8 mouse cellular contexts compared by ENCODE assay signal in genomic region chr19:32754188-32755000, GRCm38 (mm10). TPM values are rescaled to one million over a fixed set of nuclear protein-coding genes. Genes with fewer than 3 reads are reported as not detected.
DNase-seq lines count a peak whose midpoint lies in the region; ATAC-seq and TF ChIP-seq lines count a peak whose summit lies in the region.

No protein-coding gene starts in this region.

- no peak overlapping the region for H3K9ac ChIP-seq in heart, adult 2 months (ENCODE audit: low read depth, low read length)
- H3K9ac ChIP-seq in forebrain, embryonic 15.5 days (replicated peaks), result no peak overlapping the region
- no peak overlapping the region for H3K9ac ChIP-seq in midbrain, embryonic 15.5 days

- H3K27me3 ChIP-seq in heart, adult 2 months (ENCODE audit: control insufficient read depth, insufficient read depth, low read length), result no peaks in the 10 kb centered on the region
- 0 out of 2 replicates have a peak, but pooled peaks cover 3% of the 10 kb centered on the region for H3K27me3 ChIP-seq in forebrain, embryonic 15.5 days
- H3K27me3 ChIP-seq in midbrain, embryonic 15.5 days (replicated peaks), result peaks cover 4% of the 10 kb centered on the region; the same call in 1 of the 2 replicates

- TF ChIP-seq POLR2A in heart, adult 2 months (IDR thresholded peaks at IDR 0.05; ENCODE audit: insufficient read depth, low read depth, low read length), result no peak

- intact Hi-C loops in heart, adult 2 months (cut with DNase I), result loop anchor here (2.0 kb wide), 2 partner anchors 40 to 472 kb away; no protein-coding TSS in a partner anchor
- intact Hi-C loops in heart, postnatal 14 days (cut with DNase I), result loop anchor here (2.0 to 10.0 kb wide), 2 partner anchors 42 to 330 kb away; no protein-coding TSS in a partner anchor

- DNase-seq in heart, adult 2 months, result peak in 1 of 2 experiments; percentile 14
- DNase-seq in heart, postnatal 14 days, result no peak
- DNase-seq in MN1 (ENCODE audit: low spot score), result peak; percentile 52
- no peak for DNase-seq in lung, adult 18-20 months
- no peak for DNase-seq in urinary bladder, postnatal 10 days (ENCODE audit: low spot score)

- no peaks in the 10 kb centered on the region for H3K9me3 ChIP-seq in forebrain, embryonic 15.5 days
- no peaks in the 10 kb centered on the region for H3K9me3 ChIP-seq in midbrain, embryonic 15.5 days

- peaks cover 6% of the 10 kb centered on the region for H3K79me2 ChIP-seq in heart, adult 2 months (replicated peaks; ENCODE audit: control insufficient read depth, insufficient read depth, low read length)

- peak overlapping the region; percentile 8; the same call in 1 of the 2 replicates for H3K27ac ChIP-seq in heart, adult 2 months
- H3K27ac ChIP-seq in forebrain, embryonic 15.5 days (replicated peaks), result no peak overlapping the region
- H3K27ac ChIP-seq in midbrain, embryonic 15.5 days, result no peak overlapping the region

- no peak for TF ChIP-seq CTCF in heart, adult 2 months (IDR thresholded peaks at IDR 0.05)

- no peak for ATAC-seq in forebrain, embryonic 15.5 days (replicated peaks)
- no peak for ATAC-seq in midbrain, embryonic 15.5 days (replicated peaks)
- no peak for ATAC-seq in monocyte, adult 5-6 weeks (replicated peaks; ENCODE audit: insufficient number of reproducible peaks, low FRiP score, low TSS enrichment, poor library complexity, severe bottlenecking)

- TF ChIP-seq EP300 in heart, adult 2 months (IDR thresholded peaks at IDR 0.05; ENCODE audit: insufficient read depth, low read depth, low read length), result no peak

- 57% methylated on average over 15 of the region's 15 CpGs for WGBS in heart, adult 2 months
- 18% methylated on average over 15 of the region's 15 CpGs for WGBS in forebrain, embryonic 15.5 days
- 13% methylated on average over 15 of the region's 15 CpGs for WGBS in midbrain, embryonic 15.5 days

- H3K36me3 ChIP-seq in heart, adult 2 months (ENCODE audit: control insufficient read depth, insufficient read depth, low read length), result no peaks in the 10 kb centered on the region
- no peaks in the 10 kb centered on the region for H3K36me3 ChIP-seq in forebrain, embryonic 15.5 days
- H3K36me3 ChIP-seq in midbrain, embryonic 15.5 days (replicated peaks), result no peaks in the 10 kb centered on the region

- no peak overlapping the region for H3K4me3 ChIP-seq in heart, adult 2 months
- no peak overlapping the region for H3K4me3 ChIP-seq in forebrain, embryonic 15.5 days
- H3K4me3 ChIP-seq in midbrain, embryonic 15.5 days, result 0 out of 2 replicates have a peak overlapping the region, but pooled peaks have one; percentile 92

- no peaks in the 10 kb centered on the region for H3K4me1 ChIP-seq in heart, adult 2 months (ENCODE audit: control insufficient read depth, insufficient read depth, low read length)
- H3K4me1 ChIP-seq in forebrain, embryonic 15.5 days, result peaks cover 19% of the 10 kb centered on the region
- H3K4me1 ChIP-seq in midbrain, embryonic 15.5 days, result peaks cover 15% of the 10 kb centered on the region

- H3K4me2 ChIP-seq in forebrain, embryonic 15.5 days (replicated peaks), result peak overlapping the region; percentile 72; the same call in 1 of the 2 replicates
- H3K4me2 ChIP-seq in midbrain, embryonic 15.5 days, result peak overlapping the region; percentile 96

RNA-seq across cellular contexts. Expression of gene Pten, which starts 2.9 kb away (rescaled TPM):
- total RNA-seq in heart, adult 2 months (2021), result 10 to 100 TPM; 59.7 to 67.9 TPM
- 9.6 and 17.5 TPM in 2 replicates for polyA plus RNA-seq in heart, adult 2 months (2012; rRNA removed)
- total RNA-seq in heart, postnatal 14 days (2021), result 10 to 100 TPM; 65.4 to 66.3 TPM
- 12.2 TPM in 2 replicates for polyA plus RNA-seq in forebrain, embryonic 15.5 days (2015; fragmentation: Nextera tagmentation; extraction: Ambion mirVana)
- 10.5 and 12.2 TPM in 2 replicates for polyA plus RNA-seq in midbrain, embryonic 15.5 days (2015; fragmentation: Nextera tagmentation; extraction: Ambion mirVana)
- total RNA-seq in monocyte, adult 5-6 weeks (2017), result 179 to 197 TPM (median 196 TPM) in 3 replicates

RNA-seq across cellular contexts. Expression of gene Atad1, which starts 14.8 kb away (rescaled TPM):
- 100 to 1,000 TPM in 1 of 2 experiments, 10 to 100 TPM in 1; 82.1 to 104 TPM for total RNA-seq in heart, adult 2 months (2021)
- 25.2 and 52.9 TPM in 2 replicates for polyA plus RNA-seq in heart, adult 2 months (2012; rRNA removed)
- total RNA-seq in heart, postnatal 14 days (2021), result 10 to 100 TPM; 68.7 to 72.1 TPM
- 113 and 120 TPM in 2 replicates for polyA plus RNA-seq in forebrain, embryonic 15.5 days (2015; fragmentation: Nextera tagmentation; extraction: Ambion mirVana)
- 106 and 110 TPM in 2 replicates for polyA plus RNA-seq in midbrain, embryonic 15.5 days (2015; fragmentation: Nextera tagmentation; extraction: Ambion mirVana)
- total RNA-seq in monocyte, adult 5-6 weeks (2017), result 49.5 to 79.0 TPM (median 56.9 TPM) in 3 replicates
